Mouse (Mus musculus): Measurements from ENCODE around the gene Gal3st2b.
"Not testable (repeated sequence)": the region's sequence is repeated elsewhere in the genome, so short reads cannot be mapped to it uniquely, and the experiment has no call there.

The Gal3st2b gene

DNA sequence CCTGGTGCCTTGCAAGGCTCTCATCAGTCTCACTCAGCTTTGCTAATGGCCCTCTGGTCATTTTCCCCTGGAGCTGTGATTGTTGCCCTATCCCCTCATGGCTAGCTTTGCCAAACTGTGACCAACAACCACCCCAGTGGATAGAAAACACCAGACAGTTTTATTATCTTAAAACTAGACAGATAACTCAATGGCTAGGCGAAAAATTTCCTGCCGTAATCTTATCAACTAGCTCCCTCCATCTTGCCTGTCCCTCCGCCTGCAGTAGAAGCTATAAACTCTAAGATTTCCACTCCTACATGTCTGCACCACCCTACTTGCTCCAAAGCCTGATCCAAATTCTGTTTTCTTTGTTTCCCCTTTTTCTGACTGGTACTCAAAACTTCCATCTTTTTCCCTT is 68.1 kb downstream of the Gal3st2b start:
- CTCF ChIA-PET: no interaction called here

DNA sequence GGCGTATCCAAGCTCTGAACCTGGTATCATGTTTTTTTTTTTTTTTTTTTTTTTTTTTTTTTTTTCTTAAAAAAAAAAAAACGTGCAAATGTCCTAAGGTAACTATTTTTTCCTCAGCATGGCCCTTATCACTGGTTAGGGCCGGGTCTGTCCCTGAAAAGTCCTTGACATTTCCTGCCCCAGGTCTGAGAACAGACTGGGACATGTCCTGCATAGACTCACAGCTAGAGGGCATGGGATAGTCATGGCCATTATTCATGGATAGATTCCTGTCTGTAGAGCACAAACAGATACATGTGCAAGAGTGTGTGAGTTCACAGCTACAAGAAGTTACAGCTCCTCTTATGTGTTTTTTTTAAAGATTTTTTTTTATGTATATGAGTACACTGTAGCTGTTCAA is 70.7 kb downstream of the Gal3st2b start:
- CTCF ChIA-PET: no interaction called here

DNA sequence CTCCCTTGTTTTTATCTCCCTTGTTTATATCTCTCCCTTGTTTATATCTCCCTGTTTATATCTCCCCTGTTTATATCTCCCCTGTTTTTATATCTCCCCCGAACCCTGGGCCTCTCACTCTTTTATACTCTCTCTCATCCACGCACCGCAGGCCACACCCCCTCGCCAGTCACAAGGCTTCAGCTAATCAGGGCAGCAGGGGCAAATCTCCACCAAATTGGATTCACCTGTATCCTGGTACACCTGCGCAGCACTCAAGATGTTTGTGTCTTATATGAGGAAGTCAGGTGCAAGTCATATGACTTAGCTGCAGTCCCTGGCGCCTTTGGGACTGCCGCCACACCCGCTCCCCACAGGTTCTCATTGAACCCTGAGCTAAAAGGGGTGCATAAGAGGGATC is 72.1 kb downstream of the Gal3st2b start, which contains the start of gene Gal3st2c:
Gene Gal3st2c, plus strand, starts transcription at position 301 of the 400 bp plus-strand sequence.
- CTCF ChIA-PET: not testable (repeated sequence)

DNA sequence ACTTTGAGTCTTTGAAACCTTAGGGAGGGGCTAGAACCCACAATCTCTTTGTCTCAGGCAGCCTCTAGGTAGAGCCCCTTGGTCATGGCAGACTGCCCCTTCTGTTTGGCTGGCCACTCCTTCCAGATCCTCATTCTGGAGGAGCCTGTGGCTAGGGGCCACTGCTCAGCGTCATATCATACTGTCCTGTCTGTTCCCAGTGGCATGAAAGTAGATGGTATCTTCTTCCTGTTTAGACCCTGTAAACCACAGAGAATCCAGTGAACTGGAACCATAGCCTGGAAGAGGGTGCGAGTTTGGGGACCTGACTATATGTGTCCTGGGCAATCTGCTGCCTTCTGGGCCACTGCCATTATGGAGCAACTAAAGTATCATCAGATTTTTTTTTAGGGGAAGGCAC is 73.0 kb downstream of the Gal3st2b start:
- CTCF ChIA-PET: not testable (repeated sequence)

DNA sequence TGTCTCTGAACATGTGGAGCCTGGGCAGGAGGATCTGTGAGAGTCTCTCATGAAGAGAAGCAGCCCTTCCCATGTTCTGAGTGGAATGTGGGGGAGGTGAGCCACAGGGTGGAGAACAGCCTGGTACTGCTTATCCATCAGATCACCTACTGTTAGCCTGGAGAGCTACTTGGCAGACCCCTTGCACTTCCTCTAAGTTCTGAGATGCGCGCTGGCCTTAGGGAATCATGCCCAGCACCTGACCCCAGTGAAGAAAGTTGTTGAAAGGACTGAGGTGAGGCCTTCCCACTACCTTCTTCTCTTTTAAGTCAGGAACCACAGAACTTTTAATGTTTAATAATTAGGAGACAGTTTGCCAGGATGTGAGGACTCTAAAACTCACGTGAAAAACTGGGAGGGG is 73.4 kb downstream of the Gal3st2b start:
- CTCF ChIA-PET: not testable (repeated sequence)
